Mouse (Mus musculus) retina, adult 2 months (tissue): ENCODE results near the gene Adamts13.

Source experiments
- DNase-seq: peaks from one replicate; pipeline ENCODE4 v3.0.0-alpha.2; 2012; ENCODE audit warnings: low read depth, low spot score

Gene Adamts13

GRCm38 (mm10) chr2:27036003-27036402 lies 62.8 kb downstream of the Adamts13 start:
- DNase-seq: no peak

GRCm38 (mm10) chr2:27037008-27037407 lies 63.8 kb downstream of the Adamts13 start:
- DNase-seq: no peak

- DNase-seq: peak; percentile 39
These were observed 65.4 kb downstream of the Adamts13 start for GRCm38 (mm10) chr2:27038596-27038995.

- no peak for DNase-seq
These were observed 66.1 kb downstream of the Adamts13 start for GRCm38 (mm10) chr2:27039286-27039685.

GRCm38 (mm10) chr2:27042131-27042844 lies 69.1 kb downstream of the Adamts13 start:
- DNase-seq: no peak

- DNase-seq: peak; percentile 42
These were observed 70.2 kb downstream of the Adamts13 start for GRCm38 (mm10) chr2:27043461-27043860.

- no peak for DNase-seq
These were observed 71.0 kb downstream of the Adamts13 start for GRCm38 (mm10) chr2:27044166-27044565.

- DNase-seq: no peak
These were observed 71.4 kb downstream of the Adamts13 start for GRCm38 (mm10) chr2:27044641-27045040.

- DNase-seq: no peak
These were observed 73.0 kb downstream of the Adamts13 start for GRCm38 (mm10) chr2:27045979-27046770.

- DNase-seq: no peak
These were observed 76.2 kb downstream of the Adamts13 start for GRCm38 (mm10) chr2:27049408-27049807.

GRCm38 (mm10) chr2:27058251-27058650 lies 85.0 kb downstream of the Adamts13 start:
- DNase-seq: no peak

- DNase-seq: no peak
These were observed 85.5 kb downstream of the Adamts13 start for GRCm38 (mm10) chr2:27058751-27059150.

GRCm38 (mm10) chr2:27059187-27059586 lies 86.0 kb downstream of the Adamts13 start:
- DNase-seq: no peak
